Mouse (Mus musculus) limb, embryonic 13.5 days (tissue): Measurements from ENCODE around the gene Mvb12b. TPM values are rescaled to one million over a fixed set of nuclear protein-coding genes. Genes with fewer than 3 reads are reported as not detected.

Experiments
- ATAC-seq: fragments of 200-750 bp; cut with Nextera tagmentation; 2 replicates; pipeline ENCODE4 v1.8.0; 2017; ENCODE audit warnings: low read depth, moderate number of reproducible peaks, moderate TSS enrichment; ENCODE audit not compliant: low FRiP score
- H3K27ac ChIP-seq: fragments of 300-500 bp; sonication (generic); 2 replicates; pipeline ENCODE4 v1.5.1; 2015; ENCODE audit warnings: inconsistent platforms, mild to moderate bottlenecking, moderate library complexity
- H3K27me3 ChIP-seq: fragments of 300-500 bp; sonication (generic); 2 replicates; pipeline ENCODE4 v1.6.1; 2015; ENCODE audit warnings: mild to moderate bottlenecking, inconsistent platforms
- H3K36me3 ChIP-seq: fragments of 300-500 bp; sonication (generic); 2 replicates; pipeline ENCODE4 v1.6.1; 2015; ENCODE audit warnings: inconsistent platforms, mild to moderate bottlenecking, moderate library complexity
- H3K4me1 ChIP-seq: fragments of 300-500 bp; sonication (generic); 2 replicates; pipeline ENCODE4 v1.6.1; 2015; ENCODE audit warnings: inconsistent platforms
- H3K4me2 ChIP-seq: fragments of 300-500 bp; sonication (generic); replicated peaks from 2 replicates; pipeline ENCODE4 v1.6.1; 2015; ENCODE audit warnings: inconsistent platforms, mild to moderate bottlenecking, moderate library complexity
- H3K4me3 ChIP-seq: fragments of 300-500 bp; sonication (generic); 2 replicates; pipeline ENCODE4 v1.5.1; 2015; ENCODE audit warnings: moderate library complexity, mild to moderate bottlenecking, inconsistent platforms
- H3K9ac ChIP-seq: fragments of 300-500 bp; sonication (generic); 2 replicates; pipeline ENCODE4 v1.6.1; 2015; ENCODE audit warnings: mild to moderate bottlenecking, inconsistent platforms
- H3K9me3 ChIP-seq: fragments of 300-500 bp; sonication (generic); 2 replicates; pipeline ENCODE4 v1.6.1; 2016; ENCODE audit warnings: inconsistent platforms
- WGBS: fragments of 180-500 bp; shearing (Covaris S2); methylation state at CpG from one replicate; pipeline ENCODE4 v1.1.7; 2015; 5-methylcytosine and 5-hydroxymethylcytosine counted together
- polyA plus RNA-seq: library from polyadenylated mRNA; unstranded; fragments of >200 nt; fragmentation: Nextera tagmentation; extraction: Ambion mirVana; gene quantifications from 2 replicates; pipeline ENCODE4 v1.2.1, GENCODE M21; 2015

Mvb12b gene
- polyA plus RNA-seq, 1 experiment from 2014 or later: 22.6 TPM

DNA sequence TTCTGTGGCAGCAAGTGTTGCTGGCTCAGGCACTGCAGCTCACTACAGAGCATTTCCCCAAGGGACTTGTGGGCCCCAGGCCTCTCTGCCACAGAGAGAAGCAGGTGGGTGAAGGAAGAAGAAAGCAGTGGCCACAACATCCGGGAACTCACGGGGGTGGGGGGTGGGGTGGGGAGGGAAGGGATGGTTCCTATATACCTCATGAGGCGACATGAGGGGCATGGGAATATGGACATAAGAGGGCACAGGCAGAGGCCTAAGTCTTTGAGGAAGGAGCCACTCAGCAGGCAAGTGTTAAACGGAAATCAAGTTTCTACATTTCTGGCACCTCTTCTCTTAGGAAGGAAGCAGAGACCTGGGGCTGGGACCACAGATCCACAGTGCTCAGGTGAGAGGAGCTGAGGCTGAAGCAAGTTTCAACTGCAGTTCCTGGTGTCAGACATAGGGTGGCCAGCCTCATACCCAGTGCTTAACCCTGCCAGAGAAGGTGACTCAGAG is 84.0 kb downstream of the Mvb12b start:
- Histone ChIP-seq H3K27me3 (0 out of 2 replicates have a peak, but pooled peaks cover 3% of the 10 kb centered on the region), H3K4me3 (no peak overlapping the region), H3K27ac (no peak overlapping the region), H3K4me1 (peaks cover 48% of the 10 kb centered on the region), H3K4me2 (no peak overlapping the region), H3K36me3 (peaks cover 54% of the 10 kb centered on the region), H3K9ac (no peak overlapping the region), H3K9me3 (no peaks in the 10 kb centered on the region)
- WGBS: 75% methylated on average over 4 of the region's 4 CpGs
- no peak for ATAC-seq

DNA sequence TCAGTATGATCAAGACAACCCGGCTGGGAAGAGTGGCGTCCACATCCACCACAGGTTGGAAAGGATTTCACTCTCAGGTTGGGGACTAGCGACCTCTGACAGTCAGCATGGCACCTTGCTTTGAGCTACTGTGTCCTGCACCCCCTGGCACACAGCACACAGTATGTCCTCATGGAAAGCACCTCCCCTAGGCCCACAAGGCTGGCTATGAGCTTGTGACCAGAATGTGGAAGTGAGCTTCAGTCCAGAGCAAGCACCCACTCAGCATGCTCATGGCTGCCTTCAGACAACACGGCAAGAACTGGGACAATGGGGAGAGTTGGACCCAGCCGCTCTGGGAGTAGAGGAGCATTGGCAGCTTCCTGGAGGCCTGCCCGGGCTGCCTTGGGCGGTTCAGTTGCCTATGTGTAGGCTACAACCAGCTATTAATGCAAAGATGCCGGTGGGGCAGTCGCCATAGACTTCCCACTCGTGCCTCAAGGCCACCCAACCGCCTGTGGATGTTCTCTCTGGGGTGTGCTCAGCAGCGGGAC is 84.6 kb downstream of the Mvb12b start:
- 0 out of 2 replicates have a peak, but pooled peaks cover 3% of the 10 kb centered on the region for H3K27me3 ChIP-seq
- WGBS: 94% methylated on average over 12 of the region's 12 CpGs
- peaks cover 56% of the 10 kb centered on the region for H3K36me3 ChIP-seq
- ATAC-seq: no peak
- no peak overlapping the region for H3K4me3 ChIP-seq
- H3K4me1 ChIP-seq: peaks cover 53% of the 10 kb centered on the region
- H3K9ac ChIP-seq: no peak overlapping the region
- no peak overlapping the region for H3K27ac ChIP-seq
- H3K4me2 ChIP-seq: no peak overlapping the region
- H3K9me3 ChIP-seq: no peaks in the 10 kb centered on the region

DNA sequence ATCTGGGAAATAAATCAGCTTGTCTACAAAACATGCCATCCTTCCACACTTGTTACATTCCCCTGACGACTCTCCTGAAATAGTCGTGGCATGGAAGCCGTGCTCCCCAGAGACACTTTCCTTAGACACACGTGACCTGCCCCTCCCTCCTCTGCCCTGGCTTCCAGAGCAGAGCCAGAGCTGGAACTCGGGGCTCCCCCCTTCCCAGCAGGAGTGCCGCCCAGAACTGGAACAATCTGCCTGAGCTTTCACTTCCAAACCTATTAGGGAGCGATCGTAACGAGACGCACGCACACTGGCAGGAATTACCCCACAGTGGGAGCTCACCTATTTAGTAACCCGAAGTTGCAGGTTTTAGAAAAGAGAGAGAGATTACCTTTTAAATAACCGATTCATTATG is 86.0 kb downstream of the Mvb12b start:
- H3K27ac ChIP-seq: no peak overlapping the region
- no peak overlapping the region for H3K4me2 ChIP-seq
- H3K4me1 ChIP-seq: peaks cover 64% of the 10 kb centered on the region
- H3K36me3 ChIP-seq: peaks cover 52% of the 10 kb centered on the region
- H3K4me3 ChIP-seq: no peak overlapping the region
- 23% methylated on average over 13 of the region's 13 CpGs for WGBS
- no peak for ATAC-seq
- no peak overlapping the region for H3K9ac ChIP-seq
- 0 out of 2 replicates have a peak, but pooled peaks cover 3% of the 10 kb centered on the region for H3K27me3 ChIP-seq
- no peaks in the 10 kb centered on the region for H3K9me3 ChIP-seq

DNA sequence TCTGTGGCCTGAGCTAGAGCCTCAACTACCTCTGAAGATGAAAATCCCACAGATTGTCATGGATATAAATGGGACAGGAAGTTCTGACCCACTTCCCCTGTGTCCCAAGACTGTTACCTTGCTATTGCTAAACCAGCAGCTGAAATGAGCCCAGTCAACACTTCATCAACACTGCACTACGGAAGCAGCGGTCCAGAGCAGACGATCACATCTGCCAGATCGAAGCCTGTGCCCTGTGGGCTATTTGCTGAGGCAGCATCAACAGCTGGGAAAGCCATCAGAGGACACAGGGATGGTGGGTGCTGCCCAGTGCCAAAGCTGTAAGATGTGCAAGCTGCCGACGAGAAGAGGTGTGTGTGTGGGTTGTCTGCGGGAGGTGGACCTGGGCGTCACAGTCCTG is 86.4 kb downstream of the Mvb12b start:
- Histone ChIP-seq H3K9ac (no peak overlapping the region), H3K4me1 (peaks cover 68% of the 10 kb centered on the region), H3K27me3 (0 out of 2 replicates have a peak, but pooled peaks cover 3% of the 10 kb centered on the region), H3K27ac (no peak overlapping the region), H3K9me3 (no peaks in the 10 kb centered on the region), H3K36me3 (peaks cover 48% of the 10 kb centered on the region), H3K4me3 (no peak overlapping the region), H3K4me2 (no peak overlapping the region)
- WGBS: 47% methylated on average over 8 of the region's 8 CpGs
- ATAC-seq: no peak

DNA sequence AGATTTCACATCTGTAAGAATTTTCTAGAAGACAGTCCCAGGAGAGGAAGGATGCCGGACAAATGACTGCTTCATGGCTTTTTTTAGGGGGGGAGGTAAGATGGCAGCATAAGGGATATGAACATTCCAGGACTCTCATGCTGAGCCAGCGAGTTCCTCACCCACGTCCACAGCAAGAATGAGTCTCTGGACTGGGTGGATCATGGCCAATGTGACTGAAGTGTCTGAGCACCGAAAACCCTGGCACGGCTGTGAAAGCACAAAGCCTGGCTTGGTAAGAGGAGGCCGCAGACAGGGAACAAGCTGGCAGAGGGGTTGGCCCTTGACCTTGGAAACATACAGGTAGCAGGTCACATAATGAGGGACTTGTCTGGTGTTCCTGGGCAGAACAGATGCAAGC is 87.5 kb downstream of the Mvb12b start:
- no peak overlapping the region for H3K4me3 ChIP-seq
- H3K9ac ChIP-seq: no peak overlapping the region
- ATAC-seq: no peak
- peaks cover 48% of the 10 kb centered on the region for H3K36me3 ChIP-seq
- peaks cover 68% of the 10 kb centered on the region for H3K4me1 ChIP-seq
- whole genome bisulfite sequencing: 86% methylated on average over 6 of the region's 6 CpGs
- no peaks in the 10 kb centered on the region for H3K9me3 ChIP-seq
- no peak overlapping the region for H3K4me2 ChIP-seq
- no peak overlapping the region for H3K27ac ChIP-seq
- H3K27me3 ChIP-seq: 0 out of 2 replicates have a peak, but pooled peaks cover 3% of the 10 kb centered on the region

DNA sequence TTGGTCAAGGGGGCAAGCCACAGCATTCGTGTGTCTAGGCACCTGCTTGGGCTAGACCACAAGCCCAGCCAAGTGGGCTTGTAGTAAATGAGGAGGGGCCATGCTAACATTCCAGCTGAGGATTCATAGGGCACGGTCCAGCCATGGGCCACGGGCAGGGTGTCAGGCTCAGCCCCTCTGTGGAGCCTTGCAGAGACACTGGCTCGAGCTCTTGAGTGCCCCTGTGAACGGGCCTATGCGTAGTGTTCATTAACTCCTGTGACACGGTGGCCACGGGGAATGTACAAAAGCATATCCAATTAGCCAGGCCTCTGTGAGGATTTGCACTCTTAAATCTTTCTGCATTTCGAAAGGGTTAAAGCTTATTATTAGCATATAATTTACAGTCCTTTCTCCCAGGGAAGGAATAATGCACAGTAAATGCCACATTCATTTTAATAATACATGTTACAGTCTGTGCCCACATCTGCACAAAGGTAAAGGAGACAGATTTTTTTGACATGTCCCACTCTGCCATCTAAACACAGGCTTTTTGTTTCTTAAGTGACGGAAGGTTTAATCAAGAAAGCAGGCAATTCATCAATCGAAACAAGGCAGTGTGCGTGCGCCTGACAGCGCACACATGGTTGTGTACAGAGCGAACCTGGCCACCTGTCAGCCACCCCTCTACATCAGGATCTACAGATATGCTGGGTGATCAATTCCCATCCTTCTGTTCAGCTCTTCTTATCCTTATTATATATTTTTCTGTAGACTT is 91.9 kb downstream of the Mvb12b start:
- Histone ChIP-seq H3K4me1 (peaks cover 64% of the 10 kb centered on the region), H3K4me2 (no peak overlapping the region), H3K27me3 (no peaks in the 10 kb centered on the region), H3K36me3 (peaks cover 29% of the 10 kb centered on the region), H3K9ac (no peak overlapping the region), H3K4me3 (no peak overlapping the region), H3K9me3 (no peaks in the 10 kb centered on the region), H3K27ac (no peak overlapping the region; the same call in 1 of the 2 replicates)
- no peak for ATAC-seq
- 60% methylated on average over 15 of the region's 15 CpGs for WGBS

DNA sequence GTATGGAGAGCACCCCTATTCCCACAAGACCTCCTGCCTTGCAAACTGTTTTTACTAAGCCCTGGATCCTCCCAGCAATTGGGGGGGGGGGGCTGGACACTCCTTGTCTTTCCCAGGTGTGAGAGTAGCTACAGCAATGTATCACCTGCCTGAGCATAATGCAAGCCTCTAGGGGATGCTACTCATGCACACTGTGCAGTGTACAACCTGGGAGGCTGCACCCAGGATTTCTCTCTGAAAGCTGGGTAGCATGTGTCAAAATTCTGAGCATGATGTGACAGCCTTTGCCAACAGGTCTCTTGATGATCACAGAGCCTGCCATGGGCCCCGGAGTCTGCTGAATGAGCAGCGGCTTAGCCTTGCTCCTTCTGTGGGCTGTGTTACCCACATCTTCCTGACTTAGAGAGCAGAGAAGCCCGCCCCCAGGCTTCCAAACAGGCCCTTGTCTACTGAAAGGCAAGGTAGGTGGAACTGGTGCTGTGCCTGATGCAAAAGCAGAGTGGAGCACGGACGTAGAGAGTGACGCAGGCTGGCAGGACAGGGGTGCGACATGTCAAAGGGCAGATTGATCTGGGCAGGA is 92.7 kb downstream of the Mvb12b start:
- no peak overlapping the region for H3K4me3 ChIP-seq
- ATAC-seq: no peak
- H3K9me3 ChIP-seq: no peaks in the 10 kb centered on the region
- H3K4me2 ChIP-seq: 0 out of 2 replicates have a peak overlapping the region, but pooled peaks have one; percentile 4
- peaks cover 25% of the 10 kb centered on the region for H3K36me3 ChIP-seq
- WGBS: 82% methylated on average over 7 of the region's 7 CpGs
- H3K4me1 ChIP-seq: peaks cover 65% of the 10 kb centered on the region
- peak overlapping the region; percentile 31 for H3K9ac ChIP-seq
- H3K27me3 ChIP-seq: no peaks in the 10 kb centered on the region
- peak overlapping the region; percentile 44; the same call in 1 of the 2 replicates for H3K27ac ChIP-seq

DNA sequence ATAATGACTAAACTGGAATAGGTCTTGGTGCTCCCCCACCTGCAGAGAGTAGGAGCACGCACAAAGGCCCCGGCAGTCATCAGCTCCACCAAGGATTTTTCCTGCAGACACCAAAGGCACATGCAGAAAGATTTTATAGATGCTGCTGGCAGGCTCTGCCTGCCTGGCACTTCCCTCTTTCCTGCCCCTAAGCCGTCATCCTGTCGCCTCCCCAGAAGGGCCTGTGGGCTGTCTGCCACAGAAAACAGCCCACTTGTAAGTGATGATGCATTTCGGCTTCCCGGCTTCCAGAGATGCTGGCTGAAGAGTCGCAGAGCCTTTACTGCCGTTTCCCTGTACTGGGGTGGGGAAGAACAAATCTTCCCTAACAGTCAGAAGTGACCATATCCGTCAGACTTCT is 93.3 kb downstream of the Mvb12b start:
- ATAC-seq: peak; percentile 51; the same call in 1 of the 2 replicates
- 22% methylated on average over 9 of the region's 9 CpGs for WGBS

DNA sequence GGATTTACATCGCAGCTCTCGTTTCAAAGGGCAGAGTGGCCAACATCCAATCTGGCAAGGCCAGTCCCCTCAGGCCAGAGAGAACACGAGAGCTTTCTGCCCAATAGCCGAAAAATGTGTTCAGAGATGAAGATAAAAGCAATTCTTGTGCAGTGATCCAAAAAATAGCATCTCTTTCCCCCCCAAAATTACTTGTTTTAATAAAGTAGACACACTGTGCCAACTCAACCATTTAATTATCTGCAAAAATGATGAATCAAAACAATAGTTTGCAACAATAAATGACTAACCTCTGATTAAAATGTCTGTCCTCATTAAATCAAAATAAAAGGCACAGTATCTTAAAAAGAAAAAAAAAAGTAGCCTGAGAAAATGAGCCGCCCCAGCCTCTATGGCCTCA is 97.4 kb downstream of the Mvb12b start:
- no peak overlapping the region for H3K9ac ChIP-seq
- no peak overlapping the region for H3K4me3 ChIP-seq
- H3K9me3 ChIP-seq: no peaks in the 10 kb centered on the region
- H3K27me3 ChIP-seq: 0 out of 2 replicates have a peak, but pooled peaks cover 5% of the 10 kb centered on the region
- H3K27ac ChIP-seq: peak overlapping the region; percentile 65; the same call in 1 of the 2 replicates
- no peak overlapping the region for H3K4me2 ChIP-seq
- 44% methylated on average over 5 of the region's 5 CpGs for WGBS
- peaks cover 12% of the 10 kb centered on the region for H3K36me3 ChIP-seq
- H3K4me1 ChIP-seq: peaks cover 59% of the 10 kb centered on the region
- no peak for ATAC-seq

More for the DNA sequence above, 93.3 kb downstream of the Mvb12b start:
- Histone ChIP-seq H3K9me3 (no peaks in the 10 kb centered on the region), H3K27me3 (no peaks in the 10 kb centered on the region), H3K36me3 (peaks cover 22% of the 10 kb centered on the region), H3K4me3 (no peak overlapping the region), H3K9ac (no peak overlapping the region), H3K27ac (peak overlapping the region; percentile 44; the same call in 1 of the 2 replicates), H3K4me2 (0 out of 2 replicates have a peak overlapping the region, but pooled peaks have one; percentile 4), H3K4me1 (peaks cover 71% of the 10 kb centered on the region)

DNA sequence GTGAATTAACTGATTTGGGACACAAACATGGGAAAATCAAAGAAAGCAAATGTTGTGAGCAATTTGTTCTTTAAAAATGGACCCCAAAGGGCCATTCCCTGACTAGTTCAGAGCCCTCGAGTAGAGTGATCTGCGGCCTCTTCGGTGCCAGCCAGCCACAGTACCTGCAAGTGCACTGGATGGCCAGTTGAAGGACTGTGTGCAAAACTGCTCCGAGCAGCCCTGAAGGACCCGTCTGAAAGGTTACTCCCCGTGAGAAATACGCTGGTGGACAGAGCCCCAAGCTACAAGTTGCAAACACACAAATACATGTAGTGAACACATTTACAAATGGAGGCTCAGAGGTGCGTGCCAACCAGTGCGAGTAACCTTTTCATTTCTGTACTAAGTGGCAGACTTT is 98.0 kb downstream of the Mvb12b start:
- H3K4me1 ChIP-seq: peaks cover 54% of the 10 kb centered on the region
- peak overlapping the region; percentile 65; the same call in 1 of the 2 replicates for H3K27ac ChIP-seq
- WGBS: 33% methylated on average over 9 of the region's 9 CpGs
- ATAC-seq: no peak
- no peak overlapping the region for H3K9ac ChIP-seq
- no peak overlapping the region for H3K4me3 ChIP-seq
- H3K27me3 ChIP-seq: 0 out of 2 replicates have a peak, but pooled peaks cover 5% of the 10 kb centered on the region
- H3K4me2 ChIP-seq: no peak overlapping the region
- no peaks in the 10 kb centered on the region for H3K9me3 ChIP-seq
- H3K36me3 ChIP-seq: peaks cover 12% of the 10 kb centered on the region

DNA sequence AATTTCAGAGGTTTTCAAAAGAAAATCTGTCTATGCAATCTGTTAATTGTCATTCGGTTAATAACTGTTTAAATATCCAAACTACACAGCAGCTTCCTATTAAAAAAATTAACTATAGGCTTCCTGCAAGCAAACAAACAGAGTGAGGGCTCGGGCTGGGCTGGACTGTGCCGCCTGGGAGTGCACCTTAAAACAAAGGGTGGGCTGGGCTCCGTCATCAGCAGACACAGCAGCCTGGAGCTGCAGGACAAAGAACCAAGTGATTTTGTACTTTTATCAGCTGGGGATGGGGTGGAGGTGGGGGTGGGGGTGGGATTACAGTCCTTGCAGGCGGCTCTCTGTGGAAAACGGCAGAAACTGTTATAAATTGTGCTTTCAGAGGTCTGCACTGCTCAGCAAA is 98.5 kb downstream of the Mvb12b start:
- peak overlapping the region; percentile 65; the same call in 1 of the 2 replicates for H3K27ac ChIP-seq
- H3K27me3 ChIP-seq: 0 out of 2 replicates have a peak, but pooled peaks cover 5% of the 10 kb centered on the region
- no peak overlapping the region for H3K9ac ChIP-seq
- ATAC-seq: peak; percentile 55; the same call in 1 of the 2 replicates
- no peaks in the 10 kb centered on the region for H3K9me3 ChIP-seq
- peaks cover 12% of the 10 kb centered on the region for H3K36me3 ChIP-seq
- no peak overlapping the region for H3K4me3 ChIP-seq
- no peak overlapping the region for H3K4me2 ChIP-seq
- peaks cover 50% of the 10 kb centered on the region for H3K4me1 ChIP-seq
- whole genome bisulfite sequencing: 25% methylated on average over 6 of the region's 6 CpGs

DNA sequence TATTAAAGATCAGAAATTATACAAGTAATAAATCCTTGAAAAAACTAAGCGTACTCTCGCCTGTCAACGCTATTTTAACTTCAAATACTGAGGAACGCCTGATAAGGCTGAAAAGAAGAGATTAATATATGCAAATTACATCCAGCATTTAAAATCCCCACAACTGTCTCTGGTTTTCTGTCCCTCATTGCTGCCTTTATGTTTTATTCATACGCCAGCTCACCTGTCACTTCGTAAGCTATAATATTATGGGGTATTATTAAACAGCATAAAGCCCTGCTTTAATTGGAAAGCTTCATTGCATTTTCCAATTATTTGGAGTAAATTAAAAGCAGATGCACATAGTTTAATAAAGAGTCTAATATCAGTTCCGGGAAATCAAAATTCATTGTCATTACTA is 98.9 kb downstream of the Mvb12b start:
- Histone ChIP-seq H3K9me3 (no peaks in the 10 kb centered on the region), H3K9ac (no peak overlapping the region), H3K4me3 (no peak overlapping the region), H3K27ac (no peak overlapping the region), H3K4me1 (peaks cover 45% of the 10 kb centered on the region), H3K4me2 (no peak overlapping the region), H3K27me3 (0 out of 2 replicates have a peak, but pooled peaks cover 5% of the 10 kb centered on the region), H3K36me3 (peaks cover 12% of the 10 kb centered on the region)
- 56% methylated on average over 7 of the region's 7 CpGs for WGBS
- ATAC-seq: no peak
